Mouse (Mus musculus): ENCODE results near the gene Klhl41. TPM values are rescaled to one million over a fixed set of nuclear protein-coding genes. Genes with fewer than 3 reads are reported as not detected.

The Klhl41 gene
- polyA plus RNA-seq, 1 experiment from 2014 or later, result 28.0 TPM

DNA sequence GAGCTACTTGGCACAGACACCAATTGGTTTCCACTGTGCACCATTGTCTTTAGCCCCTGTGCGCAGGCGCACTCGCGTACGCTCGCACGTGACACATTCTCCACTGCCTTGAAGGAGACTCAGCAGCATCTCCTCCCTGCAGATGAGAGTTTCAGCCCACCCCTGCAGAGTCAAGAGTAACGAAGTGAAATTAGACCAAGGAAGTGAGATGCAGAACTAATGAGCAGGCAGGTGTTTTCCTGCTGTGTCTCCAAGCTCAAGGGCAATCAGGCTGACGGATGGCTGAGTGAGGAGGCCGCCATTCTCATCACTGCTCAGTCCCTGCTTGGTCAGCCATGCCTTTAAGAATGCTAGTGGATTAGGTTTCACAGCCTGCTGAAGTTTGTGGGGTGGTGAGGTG, 29.8 kb upstream of the Klhl41 start:
- Histone ChIP-seq H3K4me1 (ENCODE audit: control insufficient read depth in 2 of 2, insufficient read depth in 2 of 2, low read length in 2 of 2) (no peaks in the 10 kb centered on the region; a peak in 1 of 4 replicates), H3K27me3 (ENCODE audit: control insufficient read depth, insufficient read depth, low read length) (no peaks in the 10 kb centered on the region), H3K4me3 (ENCODE audit: control insufficient read depth in 1 of 2, insufficient read depth in 1 of 2, low read depth in 1 of 2, low read length in 2 of 2) (no peak overlapping the region), H3K36me3 (ENCODE audit: control insufficient read depth, insufficient read depth, low read length) (no peaks in the 10 kb centered on the region), H3K9ac (ENCODE audit: low read length) (no peak overlapping the region), H3K4me2 (ENCODE audit: low read length) (no peak overlapping the region), H3K9me3 (ENCODE audit: control insufficient read depth, low read length) (no peaks in the 10 kb centered on the region), H3K27ac (replicated peaks in 1 of 2; ENCODE audit: control insufficient read depth in 1 of 2, insufficient read depth in 1 of 2, low read depth in 2 of 2, low read length in 2 of 2) (no peak overlapping the region)
- ATAC-seq (ENCODE audit: insufficient number of reproducible peaks, insufficient read depth, low FRiP score, low read depth), result no peak
- 63% methylated on average over 10 of the region's 10 CpGs for WGBS

- Histone ChIP-seq H3K27me3 (ENCODE audit: control insufficient read depth, insufficient read depth, low read length) (no peaks in the 10 kb centered on the region), H3K4me3 (ENCODE audit: control insufficient read depth in 1 of 2, insufficient read depth in 1 of 2, low read depth in 1 of 2, low read length in 2 of 2) (no peak overlapping the region), H3K4me2 (ENCODE audit: low read length) (no peak overlapping the region), H3K9ac (ENCODE audit: low read length) (no peak overlapping the region), H3K9me3 (ENCODE audit: control insufficient read depth, low read length) (no peaks in the 10 kb centered on the region), H3K4me1 (ENCODE audit: control insufficient read depth in 2 of 2, insufficient read depth in 2 of 2, low read length in 2 of 2) (peaks cover 0 to 5% of the 10 kb centered on the region in 2 experiments; a peak in 1 of 4 replicates), H3K36me3 (ENCODE audit: control insufficient read depth, insufficient read depth, low read length) (no peaks in the 10 kb centered on the region), H3K27ac (replicated peaks in 1 of 2; ENCODE audit: control insufficient read depth in 1 of 2, insufficient read depth in 1 of 2, low read depth in 2 of 2, low read length in 2 of 2) (no peak overlapping the region)
- WGBS, result 84% methylated on average over 11 of the region's 11 CpGs
- ATAC-seq (ENCODE audit: insufficient number of reproducible peaks, insufficient read depth, low FRiP score, low read depth), result no peak
Observed at GRCm38 (mm10) chr2:69644968-69645617, 24.8 kb upstream of the Klhl41 start.

- peak within 1 kb of the TSS; percentile 66 to 88 for H3K4me3 ChIP-seq (ENCODE audit: control insufficient read depth in 1 of 2, insufficient read depth in 1 of 2, low read depth in 1 of 2, low read length in 2 of 2)
- 4% methylated on average over 43 of the region's 43 CpGs for WGBS
- peaks cover 1% of the 10 kb centered on the region; the same call in 1 of the 2 replicates for H3K36me3 ChIP-seq (ENCODE audit: control insufficient read depth, insufficient read depth, low read length)
- H3K27me3 ChIP-seq (ENCODE audit: control insufficient read depth, insufficient read depth, low read length), result no peaks in the 10 kb centered on the region
- peak within 1 kb of the TSS; percentile 88 for H3K4me2 ChIP-seq (ENCODE audit: low read length)
- H3K9ac ChIP-seq (ENCODE audit: low read length), result peak within 1 kb of the TSS; percentile 85
- ATAC-seq (ENCODE audit: insufficient number of reproducible peaks, insufficient read depth, low FRiP score, low read depth), result peak; percentile 78
- H3K9me3 ChIP-seq (ENCODE audit: control insufficient read depth, low read length), result no peaks in the 10 kb centered on the region
- H3K27ac ChIP-seq (replicated peaks in 1 of 2; ENCODE audit: control insufficient read depth in 1 of 2, insufficient read depth in 1 of 2, low read depth in 2 of 2, low read length in 2 of 2), result peak within 1 kb of the TSS in 1 of 2 experiments; percentile 28; a peak in 1 of 4 replicates
- peaks cover 0 to 5% of the 10 kb centered on the region in 2 experiments; a peak in 1 of 4 replicates for H3K4me1 ChIP-seq (ENCODE audit: control insufficient read depth in 2 of 2, insufficient read depth in 2 of 2, low read length in 2 of 2)
Observed at GRCm38 (mm10) chr2:69646726-69647490, 23.0 kb upstream of the Klhl41 start, which contains the start of gene Bbs5. Gene Bbs5, plus strand, starts transcription at chr2:69647171.

DNA sequence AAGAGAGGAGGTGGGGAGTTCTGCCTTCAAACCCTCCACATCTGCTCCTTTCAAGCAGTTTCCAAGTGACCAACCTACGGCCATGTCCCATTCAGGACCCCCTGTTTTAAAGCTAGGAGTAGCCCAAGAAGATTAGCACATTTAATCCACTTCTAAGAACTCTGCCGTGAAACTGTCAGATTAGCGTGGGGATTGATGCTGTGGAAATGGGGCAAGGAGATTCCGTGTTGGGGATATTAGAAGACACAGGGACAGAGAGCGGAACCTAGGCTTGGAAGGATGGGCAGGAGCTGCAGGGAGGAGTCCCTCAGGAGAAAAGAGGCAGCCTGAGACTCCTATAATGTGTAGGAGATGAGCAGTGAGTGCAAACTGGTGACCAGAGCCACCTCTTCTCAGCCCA, 20.2 kb upstream of the Klhl41 start:
- H3K9ac ChIP-seq (ENCODE audit: low read length), result no peak overlapping the region
- peaks cover 17% of the 10 kb centered on the region for H3K36me3 ChIP-seq (ENCODE audit: control insufficient read depth, insufficient read depth, low read length)
- H3K4me1 ChIP-seq (ENCODE audit: control insufficient read depth in 2 of 2, insufficient read depth in 2 of 2, low read length in 2 of 2), result peaks cover 0 to 5% of the 10 kb centered on the region in 2 experiments; a peak in 1 of 4 replicates
- H3K4me2 ChIP-seq (ENCODE audit: low read length), result no peak overlapping the region
- no peaks in the 10 kb centered on the region for H3K27me3 ChIP-seq (ENCODE audit: control insufficient read depth, insufficient read depth, low read length)
- no peaks in the 10 kb centered on the region for H3K9me3 ChIP-seq (ENCODE audit: control insufficient read depth, low read length)
- 83% methylated on average over 5 of the region's 5 CpGs for WGBS
- no peak overlapping the region for H3K27ac ChIP-seq (replicated peaks in 1 of 2; ENCODE audit: control insufficient read depth in 1 of 2, insufficient read depth in 1 of 2, low read depth in 2 of 2, low read length in 2 of 2)
- no peak overlapping the region for H3K4me3 ChIP-seq (ENCODE audit: control insufficient read depth in 1 of 2, insufficient read depth in 1 of 2, low read depth in 1 of 2, low read length in 2 of 2)
- ATAC-seq (ENCODE audit: insufficient number of reproducible peaks, insufficient read depth, low FRiP score, low read depth), result no peak

- ATAC-seq (ENCODE audit: insufficient number of reproducible peaks, insufficient read depth, low FRiP score, low read depth), result no peak
- WGBS, result 93% methylated on average over 4 of the region's 4 CpGs
- no peak overlapping the region for H3K9ac ChIP-seq (ENCODE audit: low read length)
- no peaks in the 10 kb centered on the region for H3K27me3 ChIP-seq (ENCODE audit: control insufficient read depth, insufficient read depth, low read length)
- H3K4me1 ChIP-seq (ENCODE audit: control insufficient read depth in 2 of 2, insufficient read depth in 2 of 2, low read length in 2 of 2), result no peaks in the 10 kb centered on the region
- peaks cover 44% of the 10 kb centered on the region for H3K36me3 ChIP-seq (ENCODE audit: control insufficient read depth, insufficient read depth, low read length)
- no peak overlapping the region for H3K4me3 ChIP-seq (ENCODE audit: control insufficient read depth in 1 of 2, insufficient read depth in 1 of 2, low read depth in 1 of 2, low read length in 2 of 2)
- H3K4me2 ChIP-seq (ENCODE audit: low read length), result no peak overlapping the region
- no peak overlapping the region for H3K27ac ChIP-seq (replicated peaks in 1 of 2; ENCODE audit: control insufficient read depth in 1 of 2, insufficient read depth in 1 of 2, low read depth in 2 of 2, low read length in 2 of 2)
- H3K9me3 ChIP-seq (ENCODE audit: control insufficient read depth, low read length), result no peaks in the 10 kb centered on the region
Observed at GRCm38 (mm10) chr2:69659326-69659725, 10.6 kb upstream of the Klhl41 start.

DNA sequence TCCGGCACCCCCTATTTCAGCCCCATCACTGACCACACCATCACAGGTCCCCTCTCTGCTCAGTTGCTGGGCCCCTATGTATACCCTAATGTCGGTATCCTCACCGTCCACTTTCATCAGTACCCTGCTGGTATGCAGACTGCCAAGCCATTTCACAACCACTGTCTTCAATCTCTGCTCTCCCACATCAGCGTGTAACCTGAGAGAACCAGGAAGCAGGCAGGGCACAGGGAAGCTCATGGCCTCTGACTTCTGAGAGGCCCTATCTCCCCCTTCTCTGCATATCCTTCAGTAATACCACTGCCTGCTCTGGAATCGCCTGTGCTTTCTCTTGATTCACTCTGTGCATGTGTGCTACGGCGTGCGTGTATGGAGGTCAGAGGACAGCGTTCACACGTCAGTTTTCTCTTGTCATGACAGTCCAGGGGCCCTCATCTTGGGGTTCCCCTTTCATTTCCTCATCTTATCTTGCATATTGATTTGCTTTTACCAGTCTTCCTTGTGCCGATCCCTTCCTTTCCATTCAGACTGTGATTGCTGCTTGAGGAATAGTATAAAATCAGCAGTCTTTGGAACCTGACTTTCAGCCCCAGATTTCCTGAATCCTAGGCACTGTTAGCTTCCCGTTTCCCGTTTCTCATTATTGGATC, 6.0 kb upstream of the Klhl41 start:
- Histone ChIP-seq H3K27ac (replicated peaks in 1 of 2; ENCODE audit: control insufficient read depth in 1 of 2, insufficient read depth in 1 of 2, low read depth in 2 of 2, low read length in 2 of 2) (no peak overlapping the region), H3K4me3 (ENCODE audit: control insufficient read depth in 1 of 2, insufficient read depth in 1 of 2, low read depth in 1 of 2, low read length in 2 of 2) (no peak overlapping the region), H3K36me3 (ENCODE audit: control insufficient read depth, insufficient read depth, low read length) (peaks cover 23% of the 10 kb centered on the region), H3K4me2 (ENCODE audit: low read length) (no peak overlapping the region), H3K9ac (ENCODE audit: low read length) (no peak overlapping the region), H3K27me3 (ENCODE audit: control insufficient read depth, insufficient read depth, low read length) (no peaks in the 10 kb centered on the region), H3K4me1 (ENCODE audit: control insufficient read depth in 2 of 2, insufficient read depth in 2 of 2, low read length in 2 of 2) (peaks cover 2 to 3% of the 10 kb centered on the region in 2 experiments; a peak in 1 of 4 replicates), H3K9me3 (ENCODE audit: control insufficient read depth, low read length) (no peaks in the 10 kb centered on the region)
- no peak for ATAC-seq (ENCODE audit: insufficient number of reproducible peaks, insufficient read depth, low FRiP score, low read depth)
- 75% methylated on average over 13 of the region's 13 CpGs for WGBS

- H3K36me3 ChIP-seq (ENCODE audit: control insufficient read depth, insufficient read depth, low read length), result peaks cover 16% of the 10 kb centered on the region
- H3K4me1 ChIP-seq (ENCODE audit: control insufficient read depth in 2 of 2, insufficient read depth in 2 of 2, low read length in 2 of 2), result peaks cover 2 to 3% of the 10 kb centered on the region in 2 experiments; a peak in 1 of 4 replicates
- H3K9me3 ChIP-seq (ENCODE audit: control insufficient read depth, low read length), result no peaks in the 10 kb centered on the region
- no peak overlapping the region for H3K9ac ChIP-seq (ENCODE audit: low read length)
- 95% methylated on average over 4 of the region's 4 CpGs for WGBS
- no peaks in the 10 kb centered on the region for H3K27me3 ChIP-seq (ENCODE audit: control insufficient read depth, insufficient read depth, low read length)
- H3K4me2 ChIP-seq (ENCODE audit: low read length), result no peak overlapping the region
- no peak overlapping the region for H3K4me3 ChIP-seq (ENCODE audit: control insufficient read depth in 1 of 2, insufficient read depth in 1 of 2, low read depth in 1 of 2, low read length in 2 of 2)
- ATAC-seq (ENCODE audit: insufficient number of reproducible peaks, insufficient read depth, low FRiP score, low read depth), result no peak
- H3K27ac ChIP-seq (replicated peaks in 1 of 2; ENCODE audit: control insufficient read depth in 1 of 2, insufficient read depth in 1 of 2, low read depth in 2 of 2, low read length in 2 of 2), result no peak overlapping the region
Observed at GRCm38 (mm10) chr2:69667656-69668055, 2.3 kb upstream of the Klhl41 start.
